Mouse (Mus musculus) liver, adult 2 months (tissue): ENCODE measurements at regions not wholly inside any gene's neighbourhood (a gene's known extent, or its start where the extent isn't known, plus 50 kb on each side); places are given as distances from the start of the nearest gene placed in this dataset.

ENCODE experiments used
- DNase-seq: peaks from one replicate; pipeline ENCODE4 v3.0.0-alpha.2; 2011; ENCODE audit warnings: low read depth, low spot score; ENCODE audit errors: extremely low read depth
- H3K27ac ChIP-seq: fragments of 200-500 bp; replicated peaks from 2 replicates; pipeline ENCODE4 v1.5.1; 2012; ENCODE audit warnings: low read depth, mild to moderate bottlenecking, control low read depth, inconsistent platforms, low read length; ENCODE audit not compliant: insufficient read depth
- H3K27me3 ChIP-seq: fragments of 200-500 bp; 2 replicates; pipeline ENCODE4 v1.6.1; 2012; ENCODE audit warnings: mild to moderate bottlenecking, moderate library complexity, low read length, inconsistent platforms; ENCODE audit not compliant: control insufficient read depth, insufficient read depth
- H3K36me3 ChIP-seq: fragments of 200-500 bp; 2 replicates; pipeline ENCODE4 v1.6.1; 2012; ENCODE audit warnings: low read length, inconsistent platforms; ENCODE audit not compliant: control insufficient read depth, insufficient read depth
- H3K4me1 ChIP-seq: fragments of 200-500 bp; 2 replicates; pipeline ENCODE4 v1.6.1; 2011; ENCODE audit warnings: low read length; ENCODE audit not compliant: control insufficient read depth, insufficient read depth
- H3K4me3 ChIP-seq: fragments of 200-500 bp; 2 replicates; pipeline ENCODE4 v1.5.1; 2011; ENCODE audit warnings: low read depth, mild to moderate bottlenecking, control low read depth, low read length, moderate library complexity; ENCODE audit not compliant: insufficient read depth
- H3K79me2 ChIP-seq: fragments of 200-500 bp; 2 replicates; pipeline ENCODE4 v1.6.1; 2012; ENCODE audit warnings: inconsistent platforms, mild to moderate bottlenecking, low read length, moderate library complexity; ENCODE audit not compliant: control insufficient read depth, insufficient read depth
- H3K9ac ChIP-seq: fragments of 200-500 bp; 2 replicates; pipeline ENCODE4 v1.6.1; 2012; ENCODE audit warnings: low read depth, mild to moderate bottlenecking, control low read depth, inconsistent platforms, low read length
- CTCF ChIP-seq: fragments of 200-500 bp; IDR thresholded peaks from 2 replicates; pipeline ENCODE4 v1.5.1; 2011; ENCODE audit warnings: low read depth, low read length, control low read depth
- POLR2A ChIP-seq: fragments of 200-500 bp; IDR thresholded peaks from 2 replicates; pipeline ENCODE4 v1.6.1; 2011; ENCODE audit warnings: low read length, control low read depth; ENCODE audit not compliant: insufficient read depth; ENCODE audit errors: extremely low read depth
- WGBS: fragments of 180-500 bp; shearing (Covaris S2); methylation state at CpG from one replicate; pipeline ENCODE4 v1.1.7; 2018; 5-methylcytosine and 5-hydroxymethylcytosine counted together

- Histone ChIP-seq H3K27me3 (no peaks in the 10 kb centered on the region), H3K4me3 (no peak overlapping the region), H3K9ac (no peak overlapping the region), H3K79me2 (no peaks in the 10 kb centered on the region), H3K4me1 (peaks cover 3% of the 10 kb centered on the region; the same call in 1 of the 2 replicates), H3K36me3 (no peaks in the 10 kb centered on the region), H3K27ac (no peak overlapping the region)
- WGBS: 57% methylated on average over 4 of the region's 4 CpGs
- TF ChIP-seq CTCF (no peak), POLR2A (no peak)
- DNase-seq: peak; percentile 47
Observed at GRCm38 (mm10) chr16:76547087-76547486, 173.5 kb upstream of the Nrip1 start.

- no peaks in the 10 kb centered on the region for H3K27me3 ChIP-seq
- no peak for DNase-seq
- WGBS: 98% methylated on average over 2 of the region's 2 CpGs
- no peak overlapping the region for H3K4me3 ChIP-seq
- H3K79me2 ChIP-seq: no peaks in the 10 kb centered on the region
- H3K36me3 ChIP-seq: no peaks in the 10 kb centered on the region
- no peak overlapping the region for H3K9ac ChIP-seq
- H3K27ac ChIP-seq: no peak overlapping the region
- TF ChIP-seq CTCF (no peak), POLR2A (no peak)
- peaks cover 3% of the 10 kb centered on the region; the same call in 1 of the 2 replicates for H3K4me1 ChIP-seq
Observed at GRCm38 (mm10) chr16:76546632-76547031, 173.0 kb upstream of the Nrip1 start.

- Histone ChIP-seq H3K36me3 (no peaks in the 10 kb centered on the region), H3K4me1 (peaks cover 3% of the 10 kb centered on the region; the same call in 1 of the 2 replicates), H3K4me3 (no peak overlapping the region), H3K79me2 (no peaks in the 10 kb centered on the region), H3K27me3 (no peaks in the 10 kb centered on the region), H3K27ac (no peak overlapping the region), H3K9ac (no peak overlapping the region)
- TF ChIP-seq CTCF (no peak), POLR2A (no peak)
- peak; percentile 93 for DNase-seq
- 32% methylated on average over 2 of the region's 2 CpGs for WGBS
Observed at GRCm38 (mm10) chr16:76545942-76546341, 172.3 kb upstream of the Nrip1 start.

- WGBS: 88% methylated on average over 4 of the region's 4 CpGs
- H3K79me2 ChIP-seq: no peaks in the 10 kb centered on the region
- no peak for DNase-seq
Observed at GRCm38 (mm10) chr16:76544972-76545371, 171.3 kb upstream of the Nrip1 start.

GRCm38 (mm10) chr16:76540964-76541363 lies 167.3 kb upstream of the Nrip1 start:
- TF ChIP-seq POLR2A (no peak), CTCF (no peak)
- DNase-seq: peak; percentile 36
- no peak overlapping the region for H3K27ac ChIP-seq
- no peaks in the 10 kb centered on the region for H3K27me3 ChIP-seq
- H3K4me3 ChIP-seq: no peak overlapping the region
- H3K79me2 ChIP-seq: no peaks in the 10 kb centered on the region
- H3K4me1 ChIP-seq: peaks cover 5% of the 10 kb centered on the region; the same call in 1 of the 2 replicates
- H3K9ac ChIP-seq: no peak overlapping the region
- 59% methylated on average over 5 of the region's 5 CpGs for WGBS
- no peaks in the 10 kb centered on the region for H3K36me3 ChIP-seq

More at GRCm38 (mm10) chr16:76544972-76545371, 171.3 kb upstream of the Nrip1 start:
- Histone ChIP-seq H3K27me3 (no peaks in the 10 kb centered on the region), H3K4me1 (peaks cover 5% of the 10 kb centered on the region; the same call in 1 of the 2 replicates), H3K4me3 (no peak overlapping the region), H3K27ac (no peak overlapping the region), H3K9ac (no peak overlapping the region), H3K36me3 (no peaks in the 10 kb centered on the region)
- TF ChIP-seq CTCF: no peak
- no peak for TF ChIP-seq POLR2A

GRCm38 (mm10) chr16:76540328-76540923 lies 166.8 kb upstream of the Nrip1 start:
- Histone ChIP-seq H3K27me3 (no peaks in the 10 kb centered on the region), H3K9ac (no peak overlapping the region), H3K36me3 (no peaks in the 10 kb centered on the region), H3K27ac (no peak overlapping the region), H3K4me3 (no peak overlapping the region), H3K79me2 (no peaks in the 10 kb centered on the region), H3K4me1 (peaks cover 5% of the 10 kb centered on the region; the same call in 1 of the 2 replicates)
- no peak for DNase-seq
- TF ChIP-seq CTCF: no peak
- WGBS: 72% methylated on average over 8 of the region's 8 CpGs
